Mouse (Mus musculus) CH12.LX (cell line): ENCODE measurements around the gene Cs. TPM values are rescaled to one million over a fixed set of nuclear protein-coding genes. Genes with fewer than 3 reads are reported as not detected.

Experiments used
- DNase-seq: peaks from one replicate; pipeline ENCODE4 v3.0.0-alpha.2; 2013; ENCODE audit errors: extremely low read depth
- H3K27ac ChIP-seq: 2 replicates; pipeline ENCODE4 v1.5.1; 2012; ENCODE audit warnings: low read depth, mild to moderate bottlenecking, control low read depth, moderate library complexity; ENCODE audit not compliant: insufficient read depth
- H3K27me3 ChIP-seq: replicated peaks from 2 replicates; pipeline ENCODE3; 2012; ENCODE audit warnings: inconsistent platforms
- H3K36me3 ChIP-seq, 2 experiments: replicated peaks in 1 of 2; 2 replicates each; pipeline versions ENCODE3 to v1.6.1; 2012; ENCODE audit warnings: inconsistent platforms in 1 of 2, low read length in 1 of 2, mild to moderate bottlenecking in 1 of 2, mixed read lengths in 1 of 2, moderate library complexity in 1 of 2; ENCODE audit not compliant: control insufficient read depth in 1 of 2, insufficient read depth in 1 of 2
- H3K4me1 ChIP-seq, 2 experiments: 2 replicates each; pipeline ENCODE4 v1.6.1; 2012; ENCODE audit warnings: inconsistent platforms in 1 of 2, moderate library complexity in 1 of 2; ENCODE audit not compliant: insufficient read depth in 2 of 2, control insufficient read depth in 1 of 2
- H3K4me2 ChIP-seq: 2 replicates; pipeline ENCODE4 v1.6.1; 2012; ENCODE audit warnings: low read depth, mild to moderate bottlenecking, control low read depth; ENCODE audit not compliant: poor library complexity, insufficient read depth, severe bottlenecking
- H3K4me3 ChIP-seq, 3 experiments: fragments of 150-350 bp in 1 of 3; sonication (generic) in 1 of 3; replicated peaks in 1 of 3; 2 replicates each; pipeline versions ENCODE3 to v1.5.1; 2011 to 2012; ENCODE audit warnings: low read depth in 2 of 3, low read length in 2 of 3, mild to moderate bottlenecking in 2 of 3, moderate library complexity in 2 of 3, control low read depth in 1 of 3, improper control_type of control experiment in 1 of 3, inconsistent platforms in 1 of 3, mixed read lengths in 1 of 3; ENCODE audit not compliant: poor library complexity in 1 of 3
- H3K79me2 ChIP-seq: replicated peaks from 2 replicates; pipeline ENCODE4 v1.6.1; 2012; ENCODE audit warnings: mild to moderate bottlenecking, moderate library complexity; ENCODE audit not compliant: control insufficient read depth, poor library complexity, insufficient read depth, severe bottlenecking; ENCODE audit errors: extremely low read depth
- H3K9ac ChIP-seq: 2 replicates; pipeline ENCODE4 v1.6.1; 2012; ENCODE audit warnings: low read depth, mild to moderate bottlenecking, control low read depth, moderate library complexity; ENCODE audit not compliant: insufficient read depth
- H3K9me3 ChIP-seq: replicated peaks from 2 replicates; pipeline ENCODE3; 2012; ENCODE audit warnings: low read length, inconsistent platforms, mixed read lengths
- BHLHE40 ChIP-seq: IDR thresholded peaks from 2 replicates; pipeline ENCODE4 v1.6.1; 2011; ENCODE audit warnings: mild to moderate bottlenecking, low read depth, low read length, improper control_type of control experiment
- CTCF ChIP-seq, 2 experiments: IDR thresholded peaks in 1 of 2; conservative IDR thresholded peaks in 1 of 2; 2 replicates each; pipeline ENCODE4 v1.5.1; 2011 to 2012; ENCODE audit warnings: low read depth in 2 of 2, low read length in 2 of 2, improper control_type of control experiment in 1 of 2, inconsistent platforms in 1 of 2, mild to moderate bottlenecking in 1 of 2, moderate library complexity in 1 of 2
- E2F4 ChIP-seq: IDR thresholded peaks from 2 replicates; pipeline ENCODE4 v1.6.1; 2011; ENCODE audit warnings: low read depth, low read length, improper control_type of control experiment; ENCODE audit not compliant: insufficient replicate concordance
- ETS1 ChIP-seq: conservative IDR thresholded peaks from 2 replicates; pipeline ENCODE4 v1.6.1; 2012; ENCODE audit warnings: low read depth, mild to moderate bottlenecking, inconsistent platforms, low read length, improper control_type of control experiment, moderate library complexity
- GABPA ChIP-seq: IDR thresholded peaks from 2 replicates; pipeline ENCODE4 v1.6.1; 2012; ENCODE audit warnings: low read depth, low read length, improper control_type of control experiment, inconsistent platforms; ENCODE audit not compliant: insufficient replicate concordance
- HCFC1 ChIP-seq: IDR thresholded peaks from 2 replicates; pipeline ENCODE4 v1.6.1; 2012; ENCODE audit warnings: low read depth, mild to moderate bottlenecking, inconsistent platforms, low read length, improper control_type of control experiment
- JUND ChIP-seq: conservative IDR thresholded peaks from 2 replicates; pipeline ENCODE4 v1.6.1; 2011; ENCODE audit warnings: low read depth, low read length, improper control_type of control experiment
- KAT2A ChIP-seq: IDR thresholded peaks from 2 replicates; pipeline ENCODE4 v1.6.1; 2012; ENCODE audit warnings: low read length, improper control_type of control experiment, inconsistent platforms; ENCODE audit not compliant: insufficient replicate concordance
- MYC ChIP-seq: IDR thresholded peaks from 2 replicates; pipeline ENCODE4 v1.6.1; 2011; ENCODE audit warnings: low read depth, mild to moderate bottlenecking, improper control_type of control experiment, low read length
- NELFE ChIP-seq: IDR thresholded peaks from 2 replicates; pipeline ENCODE4 v1.6.1; 2011; ENCODE audit warnings: low read depth, low read length, improper control_type of control experiment
- NRF1 ChIP-seq: IDR thresholded peaks from 2 replicates; pipeline ENCODE4 v1.6.1; 2014; ENCODE audit warnings: low read depth, mild to moderate bottlenecking, inconsistent platforms, low read length, improper control_type of control experiment, moderate library complexity
- POLR2A ChIP-seq: IDR thresholded peaks from 2 replicates; pipeline ENCODE4 v1.6.1; 2011; ENCODE audit warnings: low read depth, mild to moderate bottlenecking, improper control_type of control experiment, low read length
- POLR2AphosphoS2 ChIP-seq: IDR thresholded peaks from 2 replicates; pipeline ENCODE4 v1.6.1; 2011; ENCODE audit warnings: low read depth, low read length, improper control_type of control experiment
- SIN3A ChIP-seq: IDR thresholded peaks from 2 replicates; pipeline ENCODE4 v1.6.1; 2012; ENCODE audit warnings: low read length, improper control_type of control experiment, inconsistent platforms
- SMC3 ChIP-seq: IDR thresholded peaks from 2 replicates; pipeline ENCODE4 v1.6.1; 2011; ENCODE audit warnings: low read depth, low read length, improper control_type of control experiment
- TBP ChIP-seq: conservative IDR thresholded peaks from 2 replicates; pipeline ENCODE4 v1.6.1; 2011; ENCODE audit warnings: low read depth, low read length, improper control_type of control experiment
- USF2 ChIP-seq: conservative IDR thresholded peaks from 2 replicates; pipeline ENCODE4 v1.6.1; 2011; ENCODE audit warnings: low read depth, low read length, improper control_type of control experiment
- ZNF384 ChIP-seq: IDR thresholded peaks from 2 replicates; pipeline ENCODE4 v1.6.1; 2012; ENCODE audit warnings: low read depth, low read length, improper control_type of control experiment, inconsistent platforms
- dilution Hi-C: fragments of 300-500 bp; cut with MboI; formaldehyde crosslinking; loops from 2 replicates; pipeline ENCODE4 v1.14.3; 2020; ENCODE audit warnings: low sequenced_read_pairs; ENCODE audit not compliant: extremely low pct_unique_long_range_greater_than_20kb, extremely low pct_ligation_motif_present
- in situ Hi-C: fragments of 300-500 bp; cut with MboI; formaldehyde crosslinking; loops from 3 replicates; pipeline ENCODE4 v1.14.3; 2019; ENCODE audit warnings: low sequenced_read_pairs, low pct_ligation_motif_present, low pct_unique_long_range_greater_than_20kb, mixed read lengths
- polyA plus RNA-seq: library from polyadenylated mRNA; unstranded; fragments of >175 nt; gene quantifications from 2 replicates; pipeline ENCODE4 v1.2.1, GENCODE M21; 2012; ENCODE audit warnings: low read depth; ENCODE audit not compliant: insufficient read length
- total RNA-seq, 2 experiments: library from RNA; depleted of rRNA; stranded (reverse); fragments of 300-350 nt in 1 of 2; fragments of >200 nt in 1 of 2; gene quantifications; 2 replicates each; pipeline ENCODE4 v1.2.3; 2012 to 2014

Gene Cs
- total and polyA plus RNA-seq, 3 experiments, result 131 to 240 (median 145) TPM

- TF ChIP-seq KAT2A (peak; percentile 79; the same call in 1 of the 2 replicates), ETS1 (0 out of 2 replicates have a peak, but pooled peaks have one; percentile 23), JUND (0 out of 2 replicates have a peak, but pooled peaks have one; percentile 13), USF2 (peak; percentile 9; the same call in 1 of the 2 replicates), NELFE (peak; percentile 52), BHLHE40 (peak; percentile 44; the same call in 1 of the 2 replicates), NRF1 (no peak), SMC3 (peak; percentile 47), POLR2AphosphoS2 (no peak; the same call in 1 of the 2 replicates), ZNF384 (peak; percentile 82), CTCF (conservative IDR thresholded peaks at IDR 0.05 in 1 of 2, IDR thresholded peaks at IDR 0.05 in 1 of 2; ENCODE audit: low read depth in 2 of 2, low read length in 2 of 2) (peak; percentile 58 to 70), TBP (peak; percentile 64; the same call in 1 of the 2 replicates), POLR2A (peak; percentile 64; the same call in 1 of the 2 replicates), MYC (peak; percentile 63; the same call in 1 of the 2 replicates), E2F4 (peak; percentile 85; the same call in 1 of the 2 replicates)
These were observed 72.4 kb downstream of the Cs start (continued) for GRCm38 (mm10) chr10:128409692-128410559.

GRCm38 (mm10) chr10:128410560-128410845, 73.0 kb downstream of the Cs start:
- in situ Hi-C loops (no loop called here), dilution Hi-C loops (no loop called here)
- TF ChIP-seq SIN3A (no peak; the same call in 1 of the 2 replicates), GABPA (no peak), HCFC1 (no peak)
- Histone ChIP-seq H3K27ac (peak overlapping the region; percentile 43), H3K79me2 (peaks cover 20% of the 10 kb centered on the region), H3K27me3 (no peaks in the 10 kb centered on the region), H3K4me1 (peaks cover 8 to 29% of the 10 kb centered on the region in 2 experiments; a peak in 3 of 4 replicates), H3K4me2 (peak overlapping the region; percentile 87), H3K9me3 (no peaks in the 10 kb centered on the region), H3K9ac (peak overlapping the region; percentile 69), H3K4me3 (peak overlapping the region; percentile 71 to 92 (median 92)), H3K36me3 (peaks cover 17 to 47% of the 10 kb centered on the region in 2 experiments)
- DNase-seq, result no peak
